Mouse (Mus musculus) midbrain, embryonic 14.5 days (tissue): ENCODE data around the gene Arrb1. TPM values are rescaled to one million over a fixed set of nuclear protein-coding genes. Genes with fewer than 3 reads are reported as not detected.
A peak's percentile ranks its signal among the peaks of the same experiment; 100 is the strongest.

Experiments
- ATAC-seq: fragments of 200-750 bp; cut with Nextera tagmentation; 2 replicates; pipeline ENCODE4 v1.8.0; 2017; ENCODE audit warnings: moderate number of reproducible peaks, moderate library complexity; ENCODE audit not compliant: low FRiP score, low TSS enrichment
- DNase-seq: peaks from one replicate; pipeline ENCODE4 v3.0.0-alpha.2; 2015
- H3K27ac ChIP-seq: fragments of 300-500 bp; sonication (generic); replicated peaks from 2 replicates; pipeline ENCODE4 v1.5.1; 2014; ENCODE audit warnings: mild to moderate bottlenecking, low read depth, low read length, moderate library complexity
- H3K27me3 ChIP-seq: fragments of 300-500 bp; sonication (generic); 2 replicates; pipeline ENCODE4 v1.6.1; 2014; ENCODE audit warnings: low read length, control low read depth, mixed read lengths; ENCODE audit not compliant: control insufficient read depth, insufficient read depth
- H3K36me3 ChIP-seq: fragments of 300-500 bp; sonication (generic); 2 replicates; pipeline ENCODE4 v1.6.1; 2014; ENCODE audit warnings: low read length, control low read depth; ENCODE audit not compliant: control insufficient read depth, insufficient read depth
- H3K4me1 ChIP-seq: fragments of 300-500 bp; sonication (generic); 2 replicates; pipeline ENCODE4 v1.6.1; 2014; ENCODE audit warnings: mild to moderate bottlenecking, antibody characterized with exemption, low read length, control low read depth; ENCODE audit not compliant: control insufficient read depth, insufficient read depth
- H3K4me2 ChIP-seq: fragments of 300-500 bp; sonication (generic); 2 replicates; pipeline ENCODE4 v1.6.1; 2014; ENCODE audit warnings: mild to moderate bottlenecking, low read length, moderate library complexity
- H3K4me3 ChIP-seq: fragments of 300-500 bp; sonication (generic); replicated peaks from 2 replicates; pipeline ENCODE4 v1.5.1; 2014; ENCODE audit warnings: low read depth, low read length
- H3K9ac ChIP-seq: fragments of 300-500 bp; sonication (generic); replicated peaks from 2 replicates; pipeline ENCODE4 v1.6.1; 2014; ENCODE audit warnings: mild to moderate bottlenecking, low read length, moderate library complexity
- H3K9me3 ChIP-seq: fragments of 300-500 bp; sonication (generic); 2 replicates; pipeline ENCODE4 v1.6.1; 2016; ENCODE audit warnings: low read length, control low read depth, mixed read lengths; ENCODE audit not compliant: control insufficient read depth
- WGBS: fragments of 180-500 bp; shearing (Covaris S2); extraction: QIAGEN DNeasy Blood & Tissue Kit; methylation state at CpG from one replicate; pipeline ENCODE4 v1.1.7; 2014; 5-methylcytosine and 5-hydroxymethylcytosine counted together
- polyA plus RNA-seq: library from polyadenylated mRNA; unstranded; fragments of >200 nt; fragmentation: Nextera tagmentation; extraction: Ambion mirVana; gene quantifications from 2 replicates; pipeline ENCODE4 v1.2.1, GENCODE M21; 2014

Gene Arrb1
- polyA plus RNA-seq, 1 experiment from 2014 or later = 10.3 TPM

DNA sequence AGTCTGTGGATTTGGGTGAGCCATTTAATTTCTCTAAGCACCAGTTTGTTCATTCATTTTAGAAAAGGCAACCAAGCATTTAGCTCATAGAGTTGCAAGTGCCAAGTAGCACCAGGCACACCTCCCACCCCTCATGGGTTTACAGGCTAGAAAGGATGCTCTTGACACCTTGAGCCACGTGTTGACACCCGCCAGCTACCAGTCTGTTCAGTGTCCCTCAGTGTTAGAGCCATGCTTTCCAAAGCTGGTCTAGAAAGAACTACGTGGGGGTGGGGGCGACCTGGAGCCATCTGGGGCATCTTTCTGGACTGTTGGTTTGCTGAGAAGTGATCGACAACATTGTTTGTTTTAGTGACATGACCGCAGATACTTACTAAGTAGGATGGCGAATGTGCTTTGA is 1.7 kb upstream of the Arrb1 start:
- H3K9ac ChIP-seq = no peak overlapping the region
- no peak overlapping the region for H3K27ac ChIP-seq

GRCm38 (mm10) chr7:99534501-99534900 is 765 bp upstream of the Arrb1 start:
- peak overlapping the region; percentile 91 for H3K27ac ChIP-seq
- H3K4me3 ChIP-seq = peak overlapping the region; percentile 76
- DNase-seq (no peak), ATAC-seq (no peak)
- no peaks in the 10 kb centered on the region for H3K27me3 ChIP-seq
- peaks cover 43% of the 10 kb centered on the region for H3K4me1 ChIP-seq
- H3K9me3 ChIP-seq = no peaks in the 10 kb centered on the region
- H3K9ac ChIP-seq = peak overlapping the region; percentile 93
- no peaks in the 10 kb centered on the region for H3K36me3 ChIP-seq
- WGBS = 34% methylated on average over 5 of the region's 5 CpGs
- peak overlapping the region; percentile 80 for H3K4me2 ChIP-seq

More for the DNA sequence above, 1.7 kb upstream of the Arrb1 start:
- H3K4me2 ChIP-seq = no peak overlapping the region
- no peaks in the 10 kb centered on the region for H3K27me3 ChIP-seq
- ATAC-seq (no peak), DNase-seq (no peak)
- H3K36me3 ChIP-seq = no peaks in the 10 kb centered on the region
- 92% methylated on average over 7 of the region's 7 CpGs for WGBS
- H3K4me1 ChIP-seq = peaks cover 34% of the 10 kb centered on the region
- H3K4me3 ChIP-seq = no peak overlapping the region
- no peaks in the 10 kb centered on the region for H3K9me3 ChIP-seq

DNA sequence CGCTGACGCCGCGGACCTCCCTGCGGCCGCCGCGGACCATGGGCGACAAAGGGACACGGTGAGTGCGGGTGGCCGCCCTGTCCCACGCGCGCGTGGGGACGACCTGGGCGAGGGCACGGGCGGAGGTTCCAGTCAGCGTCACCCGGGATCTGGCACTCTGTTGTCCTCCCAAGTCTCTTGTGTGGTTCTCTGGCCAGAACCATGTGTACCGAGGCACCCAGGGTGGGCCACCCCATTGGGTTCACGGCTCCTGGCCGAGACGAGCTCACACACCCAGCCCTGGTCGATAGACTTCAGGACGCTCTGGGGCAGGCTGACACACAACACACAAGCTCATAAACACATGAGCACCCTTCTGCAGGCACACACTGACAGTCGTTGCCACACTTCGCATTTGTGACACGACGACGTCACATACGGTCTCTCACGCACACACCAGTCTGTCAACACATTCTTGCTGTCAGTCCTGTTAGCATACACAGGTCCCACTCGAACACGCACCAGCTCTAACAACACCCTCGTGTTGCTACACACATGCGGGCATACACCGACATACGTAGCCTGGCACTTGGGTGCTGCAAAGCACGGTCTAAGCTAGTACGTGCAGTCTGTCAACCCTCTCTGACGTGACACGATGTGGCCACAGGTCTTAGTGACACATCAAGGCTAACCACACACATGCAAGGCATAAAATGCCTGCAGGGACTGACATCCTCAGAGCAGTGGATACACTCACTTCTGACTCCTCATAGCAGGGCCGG is 655 bp downstream of the Arrb1 start:
- ATAC-seq = peak; percentile 24

GRCm38 (mm10) chr7:99537183-99537756 is 2.0 kb downstream of the Arrb1 start:
- H3K4me1 ChIP-seq = peaks cover 57% of the 10 kb centered on the region
- WGBS = 33% methylated on average over 5 of the region's 5 CpGs
- no peaks in the 10 kb centered on the region for H3K9me3 ChIP-seq
- H3K36me3 ChIP-seq = no peaks in the 10 kb centered on the region
- no peak for DNase-seq
- no peaks in the 10 kb centered on the region for H3K27me3 ChIP-seq
- peak overlapping the region; percentile 76 for H3K4me3 ChIP-seq
- peak overlapping the region; percentile 93 for H3K9ac ChIP-seq
- H3K27ac ChIP-seq = no peak overlapping the region
- H3K4me2 ChIP-seq = peak overlapping the region; percentile 80
- ATAC-seq = no peak

More for the DNA sequence above, 655 bp downstream of the Arrb1 start:
- Histone ChIP-seq H3K36me3 (no peaks in the 10 kb centered on the region), H3K4me1 (peaks cover 55% of the 10 kb centered on the region), H3K27ac (peak overlapping the region; percentile 91), H3K4me3 (peak overlapping the region; percentile 76), H3K9ac (peak overlapping the region; percentile 93), H3K4me2 (peak overlapping the region; percentile 80), H3K9me3 (no peaks in the 10 kb centered on the region), H3K27me3 (no peaks in the 10 kb centered on the region)
- 10% methylated on average over 45 of the region's 46 CpGs for WGBS
- DNase-seq = peak; percentile 60

DNA sequence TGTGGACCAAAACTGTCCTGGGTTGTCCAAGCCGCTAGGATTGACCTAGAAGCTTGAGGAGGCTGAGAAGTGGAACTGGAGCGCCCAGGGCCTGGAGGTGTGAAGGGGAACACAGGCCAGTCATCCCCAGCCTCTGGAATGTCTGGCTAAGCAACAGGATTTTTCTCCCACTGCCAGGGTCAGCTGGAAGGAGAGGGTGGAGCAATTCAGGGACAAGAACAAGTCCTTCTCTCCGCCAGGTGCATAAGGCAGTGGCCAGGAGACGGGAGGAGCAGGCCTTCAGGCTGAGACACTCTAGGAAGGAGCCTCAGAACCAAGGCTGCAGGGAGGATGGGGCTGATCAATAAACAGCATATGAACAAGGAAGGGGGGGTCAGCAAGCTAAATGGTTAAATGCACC is 3.2 kb downstream of the Arrb1 start:
- no peaks in the 10 kb centered on the region for H3K27me3 ChIP-seq
- no peaks in the 10 kb centered on the region for H3K9me3 ChIP-seq
- DNase-seq (no peak), ATAC-seq (no peak)
- H3K4me3 ChIP-seq = 0 out of 2 replicates have a peak overlapping the region, but pooled peaks have one; percentile 1
- H3K9ac ChIP-seq = peak overlapping the region; percentile 13; the same call in 1 of the 2 replicates
- peaks cover 57% of the 10 kb centered on the region for H3K4me1 ChIP-seq
- H3K27ac ChIP-seq = no peak overlapping the region
- H3K36me3 ChIP-seq = peaks cover 4% of the 10 kb centered on the region; the same call in 1 of the 2 replicates
- peak overlapping the region; percentile 80 for H3K4me2 ChIP-seq
- 75% methylated on average over 4 of the region's 4 CpGs for WGBS

- H3K36me3 ChIP-seq = peaks cover 6% of the 10 kb centered on the region; the same call in 1 of the 2 replicates
- ATAC-seq = no peak
- no peak for DNase-seq
- whole genome bisulfite sequencing = 23% methylated on average over 8 of the region's 8 CpGs
- H3K9ac ChIP-seq = no peak overlapping the region
- no peak overlapping the region for H3K27ac ChIP-seq
- H3K27me3 ChIP-seq = no peaks in the 10 kb centered on the region
- H3K4me3 ChIP-seq = peak overlapping the region; percentile 5; the same call in 1 of the 2 replicates
- H3K4me1 ChIP-seq = peaks cover 52% of the 10 kb centered on the region
- H3K9me3 ChIP-seq = no peaks in the 10 kb centered on the region
- peak overlapping the region; percentile 80 for H3K4me2 ChIP-seq
These were observed 4.1 kb downstream of the Arrb1 start for GRCm38 (mm10) chr7:99539201-99539891.

- DNase-seq (no peak), ATAC-seq (no peak)
- Histone ChIP-seq H3K4me3 (peak overlapping the region; percentile 5; the same call in 1 of the 2 replicates), H3K4me2 (peak overlapping the region; percentile 80), H3K4me1 (peaks cover 48% of the 10 kb centered on the region), H3K27me3 (no peaks in the 10 kb centered on the region), H3K36me3 (peaks cover 11% of the 10 kb centered on the region; the same call in 1 of the 2 replicates), H3K9ac (no peak overlapping the region), H3K9me3 (no peaks in the 10 kb centered on the region), H3K27ac (no peak overlapping the region)
- 75% methylated on average over 2 of the region's 2 CpGs for WGBS
These were observed 4.8 kb downstream of the Arrb1 start for GRCm38 (mm10) chr7:99540016-99540415.

DNA sequence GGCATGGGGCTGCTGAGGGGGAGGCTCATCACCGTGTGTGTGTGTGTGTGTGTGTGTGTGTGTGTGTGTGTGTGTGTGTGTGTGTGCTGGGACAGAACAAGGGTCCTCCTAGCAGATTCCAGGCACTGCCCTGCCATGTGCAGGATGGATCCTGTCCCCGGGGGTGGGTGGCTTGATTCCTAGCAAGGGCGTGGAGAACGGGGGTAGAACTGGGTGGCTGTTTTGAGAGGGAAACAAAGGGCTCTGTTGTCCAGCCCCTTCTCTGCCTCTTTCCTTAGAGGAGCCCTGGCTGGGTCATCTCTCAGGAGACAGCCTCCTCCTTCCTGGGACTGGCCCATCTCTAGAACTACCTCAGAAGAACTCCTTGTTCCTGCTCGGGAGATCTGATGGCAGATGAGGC is 5.9 kb downstream of the Arrb1 start:
- no peaks in the 10 kb centered on the region for H3K9me3 ChIP-seq
- DNase-seq (no peak), ATAC-seq (no peak)
- H3K27ac ChIP-seq = no peak overlapping the region
- peaks cover 17% of the 10 kb centered on the region; the same call in 1 of the 2 replicates for H3K36me3 ChIP-seq
- WGBS = 42% methylated on average over 5 of the region's 5 CpGs
- no peak overlapping the region for H3K4me2 ChIP-seq
- no peaks in the 10 kb centered on the region for H3K27me3 ChIP-seq
- H3K9ac ChIP-seq = no peak overlapping the region
- H3K4me1 ChIP-seq = peaks cover 44% of the 10 kb centered on the region
- H3K4me3 ChIP-seq = no peak overlapping the region
